22 mouse cellular contexts compared by ENCODE assay signal in the genomic region with DNA sequence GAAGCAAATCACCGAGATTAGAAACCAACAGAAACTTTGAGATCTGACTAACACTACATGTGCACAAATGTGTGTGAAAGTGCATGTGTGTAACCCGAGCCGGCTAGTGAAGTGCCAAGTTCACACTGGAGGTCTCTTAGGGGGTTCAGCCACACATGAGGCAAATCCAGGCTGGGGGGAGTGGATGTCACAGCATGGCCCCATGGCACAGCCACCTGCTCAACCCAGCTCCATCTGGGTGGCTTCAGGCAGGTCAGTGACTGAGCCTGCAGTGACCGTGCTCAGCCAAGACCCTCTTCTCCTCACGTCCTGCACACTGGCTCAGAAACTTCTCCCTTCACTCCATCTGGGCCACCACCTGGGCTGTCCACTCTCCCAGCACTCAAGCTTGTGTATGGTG. TPM values are rescaled to one million over a fixed set of nuclear protein-coding genes. Genes with fewer than 3 reads are reported as not detected.
DNase-seq lines count a peak whose midpoint lies in the region; ATAC-seq lines count a peak whose summit lies in the region.
"Had no signal": no experiment of that assay in that cellular context is flagged by ENCODE, and none has a peak within 500 bp of the region (broad histone marks: within the 10 kb centered on the region; RNA-seq: fewer than 3 reads in every experiment).

No protein-coding gene starts in this region.

- peak overlapping the region; percentile 30 for H3K4me3 ChIP-seq in kidney, embryonic 16.5 days (ENCODE audit: low read length)
- H3K4me3 ChIP-seq: embryonic facial prominence, embryonic 12.5 days; forebrain, embryonic 12.5 days; heart, embryonic 10.5 days; hindbrain, embryonic 12.5 days had no signal

- H3K36me3 ChIP-seq in kidney, embryonic 16.5 days (ENCODE audit: insufficient read depth, low read length): no peaks in the 10 kb centered on the region
- H3K36me3 ChIP-seq: embryonic facial prominence, embryonic 12.5 days; forebrain, embryonic 12.5 days; heart, embryonic 10.5 days; hindbrain, embryonic 12.5 days had no signal

- no peak overlapping the region for H3K9ac ChIP-seq in kidney, embryonic 16.5 days (replicated peaks; ENCODE audit: low read length)
- H3K9ac ChIP-seq: embryonic facial prominence, embryonic 12.5 days; forebrain, embryonic 12.5 days; hindbrain, embryonic 12.5 days had no signal

- no peak for ATAC-seq in kidney, embryonic 16.5 days (ENCODE audit: low FRiP score, low TSS enrichment)
- ATAC-seq: forebrain, embryonic 16.5 days; hindbrain, embryonic 16.5 days; inflammation-experienced regulatory T-cells, adult 6 months; Patski had no signal

- peaks cover 36% of the 10 kb centered on the region for H3K27me3 ChIP-seq in kidney, embryonic 16.5 days (ENCODE audit: insufficient read depth, low read length)

- peak overlapping the region; percentile 70 for H3K4me2 ChIP-seq in kidney, embryonic 16.5 days (replicated peaks; ENCODE audit: low read depth, low read length)
- H3K4me2 ChIP-seq: embryonic facial prominence, embryonic 12.5 days; forebrain, embryonic 12.5 days; hindbrain, embryonic 12.5 days had no signal

- H3K9me3 ChIP-seq in kidney, embryonic 16.5 days (ENCODE audit: low read length): no peaks in the 10 kb centered on the region
- H3K9me3 ChIP-seq: embryonic facial prominence, embryonic 12.5 days; forebrain, embryonic 12.5 days; heart, embryonic 10.5 days; hindbrain, embryonic 12.5 days had no signal

- peak overlapping the region; percentile 71 for H3K27ac ChIP-seq in kidney, embryonic 16.5 days (ENCODE audit: low read length)
- H3K27ac ChIP-seq: embryonic facial prominence, embryonic 12.5 days; forebrain, embryonic 12.5 days; heart, embryonic 10.5 days; hindbrain, embryonic 12.5 days had no signal

- DNase-seq in cerebellum, adult 11-12 months: peak; percentile 67
- DNase-seq in cerebellum, adult 18-20 months: no peak
- peak; percentile 62 to 67 for DNase-seq in cerebellum, postnatal 10 days
- DNase-seq in cerebellum, postnatal 36 days: no peak
- no peak for DNase-seq in kidney, postnatal 14 days
- peak; percentile 43 for DNase-seq in brain, adult 2 months (ENCODE audit: low read depth, low spot score)
- DNase-seq: adrenal gland, adult 2 months; adrenal gland, postnatal 25 days; gastrocnemius, postnatal 10 days; heart, adult 18-20 months; heart, postnatal 10 days; heart, postnatal 4 days had no signal

- H3K4me1 ChIP-seq in kidney, embryonic 16.5 days (ENCODE audit: insufficient read depth, low read length): peaks cover 14% of the 10 kb centered on the region

- WGBS in kidney, embryonic 16.5 days: 63% methylated on average over 5 of the region's 5 CpGs

RNA-seq across cellular contexts. Expression of a gene that starts 2.4 kb away (rescaled TPM):
- 8.1 and 9.5 TPM in 2 replicates for polyA plus RNA-seq in kidney, embryonic 16.5 days (2015; fragmentation: Nextera tagmentation; extraction: Ambion mirVana)
- polyA plus RNA-seq: forebrain, embryonic 16.5 days; heart, embryonic 14.5 days; inflammation-experienced regulatory T-cells, adult 6 months had no signal

RNA-seq across cellular contexts. Expression of a gene that starts 5.2 kb away (rescaled TPM):
- 1.8 and 3.7 TPM in 2 replicates for polyA plus RNA-seq in kidney, embryonic 16.5 days (2015; fragmentation: Nextera tagmentation; extraction: Ambion mirVana)
- polyA plus RNA-seq: adrenal gland, adult 2 months; forebrain, embryonic 16.5 days; heart, embryonic 14.5 days; hindbrain, embryonic 12.5 days; inflammation-experienced regulatory T-cells, adult 6 months had no signal

RNA-seq across cellular contexts. Expression of a gene that starts 5.2 kb away (rescaled TPM):
- polyA plus RNA-seq in kidney, embryonic 16.5 days (2015; fragmentation: Nextera tagmentation; extraction: Ambion mirVana): 85.8 and 95.9 TPM in 2 replicates

RNA-seq across cellular contexts. Expression of a gene that starts 30.5 kb away (rescaled TPM):
- 33.5 and 33.7 TPM in 2 replicates for polyA plus RNA-seq in kidney, embryonic 16.5 days (2015; fragmentation: Nextera tagmentation; extraction: Ambion mirVana)

RNA-seq across cellular contexts. Expression of a gene that starts 35.6 kb away (rescaled TPM):
- 26.0 and 30.7 TPM in 2 replicates for polyA plus RNA-seq in kidney, embryonic 16.5 days (2015; fragmentation: Nextera tagmentation; extraction: Ambion mirVana)

Comparison
In these comparisons a context has a peak if more than half of its experiments do, and no peak if none do; other contexts are left out.
1. DNase-seq: peak in cerebellum, adult 11-12 months (single experiment), cerebellum, postnatal 10 days (2 of 2) and brain, adult 2 months (single experiment); none in cerebellum, adult 18-20 months (0 of 2), cerebellum, postnatal 36 days (0 of 2) and kidney, postnatal 14 days (single experiment).